Mouse (Mus musculus) lung, embryonic 14.5 days (tissue): ENCODE results near the gene Rinl. TPM values are rescaled to one million over a fixed set of nuclear protein-coding genes. Genes with fewer than 3 reads are reported as not detected.
A peak's percentile ranks its signal among the peaks of the same experiment; 100 is the strongest.

ENCODE experiments used
- ATAC-seq: fragments of 200-750 bp; cut with Nextera tagmentation; 2 replicates; pipeline ENCODE4 v1.8.0; 2017; ENCODE audit warnings: mild to moderate bottlenecking, moderate TSS enrichment, moderate library complexity; ENCODE audit not compliant: insufficient read depth
- DNase-seq: peaks from one replicate; pipeline ENCODE4 v3.0.0-alpha.2; 2015
- H3K27ac ChIP-seq: fragments of 300-500 bp; sonication (generic); 2 replicates; pipeline ENCODE4 v1.5.1; 2014; ENCODE audit warnings: low read depth, mild to moderate bottlenecking, moderate library complexity
- H3K27me3 ChIP-seq: fragments of 300-500 bp; sonication (generic); 2 replicates; pipeline ENCODE4 v1.6.1; 2014; ENCODE audit warnings: low read length, control low read depth; ENCODE audit not compliant: insufficient read depth
- H3K36me3 ChIP-seq: fragments of 300-500 bp; sonication (generic); 2 replicates; pipeline ENCODE4 v1.6.1; 2014; ENCODE audit warnings: control low read depth; ENCODE audit not compliant: insufficient read depth
- H3K4me1 ChIP-seq: fragments of 300-500 bp; sonication (generic); 2 replicates; pipeline ENCODE4 v1.6.1; 2014; ENCODE audit warnings: antibody characterized with exemption, control low read depth; ENCODE audit not compliant: insufficient read depth
- H3K4me2 ChIP-seq: fragments of 300-500 bp; sonication (generic); 2 replicates; pipeline ENCODE4 v1.6.1; 2014; ENCODE audit warnings: mild to moderate bottlenecking
- H3K4me3 ChIP-seq: fragments of 300-500 bp; sonication (generic); 2 replicates; pipeline ENCODE4 v1.5.1; 2014; ENCODE audit warnings: low read depth, low read length
- H3K9ac ChIP-seq: fragments of 300-500 bp; sonication (generic); 2 replicates; pipeline ENCODE4 v1.6.1; 2014
- H3K9me3 ChIP-seq: fragments of 300-500 bp; sonication (generic); 2 replicates; pipeline ENCODE4 v1.6.1; 2016; ENCODE audit warnings: low read depth, low read length, control low read depth
- CTCF ChIP-seq: IDR thresholded peaks from 2 replicates; pipeline ENCODE4 v1.5.1; 2016; ENCODE audit warnings: antibody characterized with exemption, low read depth
- WGBS: fragments of 180-500 bp; shearing (Covaris S2); extraction: QIAGEN DNeasy Blood & Tissue Kit; methylation state at CpG from one replicate; pipeline ENCODE4 v1.1.7; 2014; 5-methylcytosine and 5-hydroxymethylcytosine counted together
- polyA plus RNA-seq: library from polyadenylated mRNA; unstranded; fragments of >200 nt; fragmentation: Nextera tagmentation; extraction: Ambion mirVana; gene quantifications from 2 replicates; pipeline ENCODE4 v1.2.1, GENCODE M21; 2014

The Rinl gene
- polyA plus RNA-seq, 1 experiment from 2014 or later = 6.8 TPM

GRCm38 (mm10) chr7:28758623-28759022, 30.1 kb upstream of the Rinl start:
- no peak for TF ChIP-seq CTCF
- Histone ChIP-seq H3K27me3 (peaks cover 9% of the 10 kb centered on the region; the same call in 1 of the 2 replicates), H3K4me1 (no peaks in the 10 kb centered on the region), H3K9me3 (no peaks in the 10 kb centered on the region), H3K4me2 (no peak overlapping the region), H3K27ac (no peak overlapping the region), H3K4me3 (no peak overlapping the region), H3K36me3 (peaks cover 45% of the 10 kb centered on the region), H3K9ac (no peak overlapping the region)
- ATAC-seq (no peak), DNase-seq (no peak)
- WGBS = 84% methylated on average over 13 of the region's 13 CpGs

GRCm38 (mm10) chr7:28761907-28762306, 26.9 kb upstream of the Rinl start:
- H3K4me1 ChIP-seq = peaks cover 5% of the 10 kb centered on the region; the same call in 1 of the 2 replicates
- no peak for TF ChIP-seq CTCF
- H3K4me2 ChIP-seq = no peak overlapping the region
- no peak overlapping the region for H3K4me3 ChIP-seq
- H3K36me3 ChIP-seq = peaks cover 42% of the 10 kb centered on the region
- H3K27me3 ChIP-seq = no peaks in the 10 kb centered on the region
- DNase-seq (no peak), ATAC-seq (no peak)
- no peak overlapping the region for H3K9ac ChIP-seq
- no peak overlapping the region for H3K27ac ChIP-seq
- WGBS = 88% methylated on average over 9 of the region's 9 CpGs
- H3K9me3 ChIP-seq = no peaks in the 10 kb centered on the region

- ATAC-seq = no peak
- Histone ChIP-seq H3K27ac (no peak overlapping the region), H3K4me1 (peaks cover 11% of the 10 kb centered on the region; the same call in 1 of the 2 replicates), H3K27me3 (no peaks in the 10 kb centered on the region), H3K4me2 (peak overlapping the region; percentile 72), H3K36me3 (peaks cover 23% of the 10 kb centered on the region), H3K4me3 (peak overlapping the region; percentile 64; the same call in 1 of the 2 replicates), H3K9me3 (no peaks in the 10 kb centered on the region), H3K9ac (no peak overlapping the region)
- 87% methylated on average over 6 of the region's 6 CpGs for WGBS
- DNase-seq = no peak
- no peak for TF ChIP-seq CTCF
Observed at GRCm38 (mm10) chr7:28765211-28765610, 23.6 kb upstream of the Rinl start.

- H3K9ac ChIP-seq = peak within 1 kb of the TSS; percentile 67
- peaks cover 11% of the 10 kb centered on the region; the same call in 1 of the 2 replicates for H3K4me1 ChIP-seq
- H3K4me3 ChIP-seq = peak within 1 kb of the TSS; percentile 64
- DNase-seq (peak; percentile 99), ATAC-seq (peak; percentile 99)
- H3K27me3 ChIP-seq = no peaks in the 10 kb centered on the region
- WGBS = under 1% methylated on average over 45 of the region's 45 CpGs
- no peaks in the 10 kb centered on the region for H3K9me3 ChIP-seq
- TF ChIP-seq CTCF = peak; percentile 18; the same call in 1 of the 2 replicates
- peak within 1 kb of the TSS; percentile 72 for H3K4me2 ChIP-seq
- peaks cover 13% of the 10 kb centered on the region for H3K36me3 ChIP-seq
- H3K27ac ChIP-seq = no peak within 1 kb of the TSS
Observed at GRCm38 (mm10) chr7:28766173-28766879, 22.4 kb upstream of the Rinl start, which contains the start of gene Sirt2. Gene Sirt2 (plus strand): TSS chr7:28766735.

- Histone ChIP-seq H3K36me3 (0 out of 2 replicates have a peak, but pooled peaks cover 8% of the 10 kb centered on the region), H3K9me3 (no peaks in the 10 kb centered on the region), H3K27me3 (no peaks in the 10 kb centered on the region), H3K27ac (no peak overlapping the region), H3K4me3 (peak overlapping the region; percentile 64), H3K4me2 (peak overlapping the region; percentile 68), H3K4me1 (peaks cover 11% of the 10 kb centered on the region; the same call in 1 of the 2 replicates), H3K9ac (peak overlapping the region; percentile 67)
- peak; percentile 24 for DNase-seq
- 6% methylated on average over 14 of the region's 14 CpGs for WGBS
- no peak for TF ChIP-seq CTCF
- peak; percentile 15; the same call in 1 of the 2 replicates for ATAC-seq
Observed at GRCm38 (mm10) chr7:28766910-28767309, 21.9 kb upstream of the Rinl start.

GRCm38 (mm10) chr7:28767462-28767965, 21.3 kb upstream of the Rinl start, which contains the start of gene Nfkbib:
Gene Nfkbib (minus strand): TSS chr7:28767512.
- DNase-seq (no peak), ATAC-seq (no peak)
- Histone ChIP-seq H3K4me2 (peak within 1 kb of the TSS; percentile 72), H3K36me3 (0 out of 2 replicates have a peak, but pooled peaks cover 2% of the 10 kb centered on the region), H3K9ac (peak within 1 kb of the TSS; percentile 67), H3K4me1 (peaks cover 11% of the 10 kb centered on the region; the same call in 1 of the 2 replicates), H3K27ac (no peak within 1 kb of the TSS), H3K27me3 (no peaks in the 10 kb centered on the region), H3K4me3 (peak within 1 kb of the TSS; percentile 64), H3K9me3 (no peaks in the 10 kb centered on the region)
- 57% methylated on average over 7 of the region's 7 CpGs for WGBS
- TF ChIP-seq CTCF = no peak

GRCm38 (mm10) chr7:28769414-28769958, 19.3 kb upstream of the Rinl start:
- Histone ChIP-seq H3K9ac (no peak overlapping the region), H3K27ac (no peak overlapping the region), H3K27me3 (no peaks in the 10 kb centered on the region), H3K4me1 (peaks cover 11% of the 10 kb centered on the region; the same call in 1 of the 2 replicates), H3K4me3 (no peak overlapping the region), H3K4me2 (no peak overlapping the region), H3K9me3 (no peaks in the 10 kb centered on the region), H3K36me3 (0 out of 2 replicates have a peak, but pooled peaks cover 8% of the 10 kb centered on the region)
- DNase-seq = no peak
- 90% methylated on average over 9 of the region's 9 CpGs for WGBS
- ATAC-seq = no peak
- TF ChIP-seq CTCF = no peak
